Mouse (Mus musculus): ENCODE measurements around the gene Nos1ap. TPM values are rescaled to one million over a fixed set of nuclear protein-coding genes. Genes with fewer than 3 reads are reported as not detected.

Gene Nos1ap
- polyA plus RNA-seq, 1 experiment = 50.1 TPM

DNA sequence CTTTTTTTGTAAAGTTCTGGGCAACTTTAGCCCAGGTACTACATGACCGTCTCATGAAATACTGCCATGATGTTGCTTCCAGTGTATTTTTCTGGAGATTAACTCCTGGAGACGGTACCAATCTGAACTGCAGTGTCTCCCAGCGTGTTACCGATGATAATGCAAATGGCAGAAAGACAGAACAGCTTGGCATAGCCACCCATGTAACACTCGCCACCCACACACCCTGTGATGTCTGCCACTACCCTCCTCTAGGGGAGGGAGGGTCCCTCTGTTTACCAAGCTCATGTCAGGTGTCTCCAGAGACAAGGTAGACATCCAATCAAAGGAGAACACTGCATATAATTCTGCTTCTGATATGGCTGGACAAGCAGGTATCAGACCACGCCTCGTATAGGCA, 70.0 kb downstream of the Nos1ap start:
- H3K4me3 ChIP-seq (replicated peaks; ENCODE audit: insufficient read depth, low read depth, low read length) = no peak overlapping the region
- no peak for TF ChIP-seq CTCF (IDR thresholded peaks at IDR 0.05; ENCODE audit: borderline replicate concordance, insufficient read depth, low read depth, low read length)
- no peak for TF ChIP-seq POLR2A (IDR thresholded peaks at IDR 0.05; ENCODE audit: borderline replicate concordance, insufficient read depth, low read length)
- H3K27ac ChIP-seq (ENCODE audit: insufficient read depth, low read length) = no peak overlapping the region
- no peaks in the 10 kb centered on the region for H3K27me3 ChIP-seq (ENCODE audit: control insufficient read depth, insufficient read depth, low read length)
- H3K4me1 ChIP-seq (ENCODE audit: control insufficient read depth, insufficient read depth, low read length) = peaks cover 6% of the 10 kb centered on the region
- DNase-seq = no peak
- 88% methylated on average over 7 of the region's 7 CpGs for WGBS

DNA sequence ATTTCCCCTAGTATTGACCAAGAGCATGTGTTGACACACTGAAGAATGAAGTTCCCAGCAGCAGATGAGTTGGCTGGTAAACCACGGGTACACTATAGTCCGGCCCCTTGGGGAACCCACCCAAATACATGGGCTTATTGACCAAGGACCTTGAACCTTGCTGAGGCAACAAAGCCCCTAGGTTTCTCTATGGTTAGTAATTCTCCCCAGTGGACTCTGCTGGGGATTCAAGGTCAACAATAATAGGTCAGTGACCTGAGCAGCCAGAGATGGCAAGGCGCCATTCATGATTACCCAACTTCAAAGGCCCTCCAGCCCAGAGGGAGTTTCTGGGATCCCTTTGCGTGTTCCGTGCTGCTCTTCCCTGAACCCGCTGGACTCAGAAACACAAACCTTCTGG, 73.5 kb downstream of the Nos1ap start:
- DNase-seq = no peak
- no peak overlapping the region for H3K4me3 ChIP-seq (replicated peaks; ENCODE audit: insufficient read depth, low read depth, low read length)
- H3K27ac ChIP-seq (ENCODE audit: insufficient read depth, low read length) = no peak overlapping the region
- 88% methylated on average over 6 of the region's 6 CpGs for WGBS
- no peaks in the 10 kb centered on the region for H3K4me1 ChIP-seq (ENCODE audit: control insufficient read depth, insufficient read depth, low read length)
- H3K27me3 ChIP-seq (ENCODE audit: control insufficient read depth, insufficient read depth, low read length) = no peaks in the 10 kb centered on the region
- TF ChIP-seq POLR2A (IDR thresholded peaks at IDR 0.05; ENCODE audit: borderline replicate concordance, insufficient read depth, low read length) (no peak), CTCF (IDR thresholded peaks at IDR 0.05; ENCODE audit: borderline replicate concordance, insufficient read depth, low read depth, low read length) (no peak)

DNA sequence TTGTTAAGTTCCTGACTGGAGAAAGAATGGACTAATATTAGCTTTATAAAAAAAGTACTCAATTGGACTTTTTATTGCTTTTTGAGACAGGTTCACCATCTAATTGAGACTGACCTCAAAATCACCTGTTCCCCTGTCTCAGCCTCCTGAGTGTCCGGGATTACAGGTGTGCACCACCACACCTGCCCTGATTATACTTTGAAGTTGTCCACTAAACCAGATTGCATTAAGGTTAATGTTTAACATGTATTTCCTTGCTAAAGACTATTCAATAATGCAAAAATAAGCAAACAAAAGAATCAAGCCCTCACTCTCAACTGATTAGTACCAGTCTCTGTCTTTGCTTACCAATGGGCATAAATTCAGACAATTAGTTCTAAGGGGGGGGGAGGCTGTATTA, 74.2 kb downstream of the Nos1ap start:
- H3K27ac ChIP-seq (ENCODE audit: insufficient read depth, low read length) = no peak overlapping the region
- H3K4me3 ChIP-seq (replicated peaks; ENCODE audit: insufficient read depth, low read depth, low read length) = no peak overlapping the region
- WGBS = 91% methylated on average over 1 of the region's 1 CpGs
- H3K27me3 ChIP-seq (ENCODE audit: control insufficient read depth, insufficient read depth, low read length) = no peaks in the 10 kb centered on the region
- no peak for DNase-seq
- no peak for TF ChIP-seq POLR2A (IDR thresholded peaks at IDR 0.05; ENCODE audit: borderline replicate concordance, insufficient read depth, low read length)
- no peak for TF ChIP-seq CTCF (IDR thresholded peaks at IDR 0.05; ENCODE audit: borderline replicate concordance, insufficient read depth, low read depth, low read length)
- no peaks in the 10 kb centered on the region for H3K4me1 ChIP-seq (ENCODE audit: control insufficient read depth, insufficient read depth, low read length)

DNA sequence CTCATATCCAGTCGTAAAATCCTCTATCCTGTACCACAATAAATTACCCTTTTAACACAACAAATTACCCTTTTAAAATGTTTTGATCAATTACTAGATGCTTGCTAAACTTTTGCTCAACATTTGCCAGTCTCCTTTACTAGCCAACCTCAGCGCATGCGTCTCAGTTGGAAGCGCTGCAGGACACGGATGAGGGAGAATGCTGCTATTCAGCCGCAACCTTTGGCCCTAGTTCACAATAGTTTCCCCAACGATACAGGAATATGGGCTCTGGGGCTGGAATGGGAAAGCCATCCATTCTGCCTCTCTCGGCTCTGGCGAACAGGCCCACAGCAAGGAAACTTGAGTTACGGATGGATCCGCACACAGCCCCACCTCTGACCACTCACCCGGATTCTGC, 75.4 kb downstream of the Nos1ap start:
- no peak overlapping the region for H3K27ac ChIP-seq (ENCODE audit: insufficient read depth, low read length)
- H3K27me3 ChIP-seq (ENCODE audit: control insufficient read depth, insufficient read depth, low read length) = no peaks in the 10 kb centered on the region
- no peak for DNase-seq
- WGBS = 78% methylated on average over 12 of the region's 12 CpGs
- H3K4me1 ChIP-seq (ENCODE audit: control insufficient read depth, insufficient read depth, low read length) = no peaks in the 10 kb centered on the region
- TF ChIP-seq POLR2A (IDR thresholded peaks at IDR 0.05; ENCODE audit: borderline replicate concordance, insufficient read depth, low read length) = no peak
- no peak for TF ChIP-seq CTCF (IDR thresholded peaks at IDR 0.05; ENCODE audit: borderline replicate concordance, insufficient read depth, low read depth, low read length)
- H3K4me3 ChIP-seq (replicated peaks; ENCODE audit: insufficient read depth, low read depth, low read length) = no peak overlapping the region

DNA sequence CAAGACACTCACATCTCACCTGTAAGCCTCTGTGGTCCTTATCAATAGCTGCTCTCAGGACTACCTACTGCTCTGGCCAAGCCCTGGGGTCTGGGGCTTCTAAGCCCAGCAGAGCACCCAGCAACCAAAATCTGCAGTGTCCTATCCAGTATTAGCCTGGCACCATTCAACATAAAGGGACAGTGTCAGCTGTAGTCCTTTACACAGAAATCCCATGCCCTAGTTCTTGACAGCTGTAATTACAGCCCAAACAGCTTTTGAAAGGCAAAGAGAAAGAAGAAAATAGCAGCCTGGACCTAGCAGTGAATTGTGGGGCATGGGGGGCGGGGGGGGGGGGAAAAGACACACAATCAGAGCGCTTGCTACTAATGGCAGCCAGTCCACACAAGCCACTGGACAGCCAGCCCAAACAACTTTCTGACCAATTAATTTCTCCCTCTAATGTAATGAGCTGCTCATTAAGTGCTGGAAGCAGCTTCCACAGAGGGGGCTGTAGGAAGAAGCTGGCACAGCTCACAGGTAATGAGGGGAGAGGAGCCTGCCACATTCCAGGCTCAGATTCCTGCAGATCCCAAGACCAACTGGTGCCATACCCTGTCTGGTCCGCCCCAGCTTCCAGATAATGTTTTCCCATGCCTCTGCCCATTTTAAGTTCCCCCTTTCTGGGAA, 77.1 kb downstream of the Nos1ap start:
- H3K27ac ChIP-seq (ENCODE audit: insufficient read depth, low read length) = no peak overlapping the region
- 62% methylated on average over 3 of the region's 3 CpGs for WGBS

DNA sequence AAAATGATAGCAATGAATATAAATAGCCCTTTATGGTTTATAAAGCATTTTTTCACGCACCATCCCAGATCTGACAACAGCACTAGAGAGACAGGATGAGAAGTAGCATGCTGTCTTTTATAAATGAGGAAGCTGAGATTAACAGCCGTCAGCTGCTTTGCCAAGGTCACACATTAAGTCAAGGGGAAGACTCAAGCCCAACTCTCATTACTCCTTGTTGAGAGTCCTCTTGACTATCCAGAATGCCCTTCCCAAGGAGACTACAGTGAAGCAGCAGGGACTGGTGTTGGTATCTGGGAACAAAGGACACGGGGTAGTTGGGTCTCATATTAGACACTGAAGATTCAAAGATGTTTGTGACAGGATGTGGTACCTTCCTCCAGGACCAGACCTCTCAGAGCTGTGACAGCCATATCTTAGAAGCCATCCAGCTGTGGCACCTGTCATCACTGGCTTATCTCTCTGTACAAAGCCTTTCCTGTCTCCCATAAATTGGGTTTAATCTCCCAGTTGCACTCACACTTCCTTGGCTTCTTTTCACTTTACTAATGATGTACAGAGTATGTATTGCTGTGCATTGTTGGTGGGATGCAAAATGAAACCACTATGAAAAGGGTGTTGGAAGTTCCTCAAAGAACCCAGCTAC, 78.9 kb downstream of the Nos1ap start:
- TF ChIP-seq POLR2A (IDR thresholded peaks at IDR 0.05; ENCODE audit: borderline replicate concordance, insufficient read depth, low read length) = no peak
- TF ChIP-seq CTCF (IDR thresholded peaks at IDR 0.05; ENCODE audit: borderline replicate concordance, insufficient read depth, low read depth, low read length) = no peak
- Histone ChIP-seq H3K4me1 (ENCODE audit: control insufficient read depth, insufficient read depth, low read length) (peaks cover 4% of the 10 kb centered on the region; the same call in 1 of the 2 replicates), H3K27me3 (ENCODE audit: control insufficient read depth, insufficient read depth, low read length) (no peaks in the 10 kb centered on the region), H3K27ac (ENCODE audit: insufficient read depth, low read length) (no peak overlapping the region), H3K4me3 (replicated peaks; ENCODE audit: insufficient read depth, low read depth, low read length) (no peak overlapping the region)
- DNase-seq = no peak
- 89% methylated on average over 3 of the region's 3 CpGs for WGBS

More for the DNA sequence above, 77.1 kb downstream of the Nos1ap start:
- Histone ChIP-seq H3K4me3 (replicated peaks; ENCODE audit: insufficient read depth, low read depth, low read length) (no peak overlapping the region), H3K27me3 (ENCODE audit: control insufficient read depth, insufficient read depth, low read length) (no peaks in the 10 kb centered on the region), H3K4me1 (ENCODE audit: control insufficient read depth, insufficient read depth, low read length) (no peaks in the 10 kb centered on the region)
- TF ChIP-seq POLR2A (IDR thresholded peaks at IDR 0.05; ENCODE audit: borderline replicate concordance, insufficient read depth, low read length) (no peak), CTCF (IDR thresholded peaks at IDR 0.05; ENCODE audit: borderline replicate concordance, insufficient read depth, low read depth, low read length) (no peak)
- DNase-seq = no peak

DNA sequence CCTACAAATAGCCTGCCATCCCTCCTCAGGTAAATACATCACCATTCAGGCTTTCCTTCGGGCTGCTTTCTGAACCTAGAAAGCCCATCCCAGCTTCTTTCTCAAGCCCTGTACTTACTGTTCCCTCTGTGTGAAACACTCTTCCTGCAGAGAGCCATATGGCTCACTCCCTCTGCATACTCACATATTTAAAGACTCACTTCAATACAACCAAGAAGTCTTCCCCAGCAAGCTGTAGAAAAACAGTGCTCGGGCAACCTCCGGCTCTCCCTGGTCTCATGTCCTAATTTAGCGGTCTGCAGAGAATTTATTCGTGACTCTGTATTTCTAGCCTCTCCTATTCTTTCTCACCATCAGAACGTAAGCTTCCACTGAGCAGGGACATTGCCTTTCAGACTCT, 83.4 kb downstream of the Nos1ap start:
- Histone ChIP-seq H3K27ac (ENCODE audit: insufficient read depth, low read length) (no peak overlapping the region), H3K4me1 (ENCODE audit: control insufficient read depth, insufficient read depth, low read length) (peaks cover 10% of the 10 kb centered on the region), H3K27me3 (ENCODE audit: control insufficient read depth, insufficient read depth, low read length) (no peaks in the 10 kb centered on the region), H3K4me3 (replicated peaks; ENCODE audit: insufficient read depth, low read depth, low read length) (no peak overlapping the region)
- 9% methylated on average over 6 of the region's 6 CpGs for WGBS
- peak; percentile 44 to 69 for DNase-seq
- TF ChIP-seq POLR2A (IDR thresholded peaks at IDR 0.05; ENCODE audit: borderline replicate concordance, insufficient read depth, low read length) = no peak
- no peak for TF ChIP-seq CTCF (IDR thresholded peaks at IDR 0.05; ENCODE audit: borderline replicate concordance, insufficient read depth, low read depth, low read length)

DNA sequence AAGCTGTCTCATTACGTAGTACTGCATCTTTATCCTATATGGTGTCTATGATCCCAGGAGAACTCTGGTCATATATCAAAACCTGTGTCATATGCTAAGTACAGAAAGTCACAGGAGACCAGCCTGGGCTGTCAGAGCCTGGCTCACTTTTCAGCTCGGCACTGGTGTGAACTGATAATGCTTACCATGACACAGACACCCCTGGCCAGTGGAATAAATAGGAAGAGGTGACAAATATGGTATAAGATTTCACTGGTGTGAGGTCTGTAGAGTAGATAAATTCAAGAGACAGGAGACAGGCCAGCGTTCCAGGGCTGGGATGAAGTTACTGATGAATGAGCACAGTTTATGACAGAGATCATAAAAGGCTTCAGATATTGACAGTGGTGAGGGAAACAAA, 84.6 kb downstream of the Nos1ap start:
- no peak for DNase-seq
- H3K27ac ChIP-seq (ENCODE audit: insufficient read depth, low read length) = no peak overlapping the region
- no peaks in the 10 kb centered on the region for H3K27me3 ChIP-seq (ENCODE audit: control insufficient read depth, insufficient read depth, low read length)
- WGBS = 98% methylated on average over 3 of the region's 3 CpGs
- H3K4me1 ChIP-seq (ENCODE audit: control insufficient read depth, insufficient read depth, low read length) = peaks cover 10% of the 10 kb centered on the region
- TF ChIP-seq POLR2A (IDR thresholded peaks at IDR 0.05; ENCODE audit: borderline replicate concordance, insufficient read depth, low read length) (no peak), CTCF (IDR thresholded peaks at IDR 0.05; ENCODE audit: borderline replicate concordance, insufficient read depth, low read depth, low read length) (no peak)
- no peak overlapping the region for H3K4me3 ChIP-seq (replicated peaks; ENCODE audit: insufficient read depth, low read depth, low read length)

All from cerebellum, adult 2 months (tissue).